Mouse (Mus musculus) liver, embryonic 11.5 days (tissue): ENCODE measurements around the gene Rad9b. TPM values are rescaled to one million over a fixed set of nuclear protein-coding genes. Genes with fewer than 3 reads are reported as not detected.

Experiments used
- ATAC-seq: fragments of 200-750 bp; cut with Nextera tagmentation; replicated peaks from 2 replicates; pipeline ENCODE4 v1.8.0; 2017; ENCODE audit warnings: moderate number of reproducible peaks, mild to moderate bottlenecking, moderate TSS enrichment, moderate library complexity; ENCODE audit not compliant: low FRiP score
- DNase-seq: peaks from one replicate; pipeline ENCODE4 v3.0.0-alpha.2; 2017; ENCODE audit warnings: low spot score
- H3K27ac ChIP-seq: fragments of 300-500 bp; sonication (generic); 2 replicates; pipeline ENCODE4 v1.5.1; 2014; ENCODE audit warnings: mild to moderate bottlenecking, low read depth, low read length, control low read depth
- H3K27me3 ChIP-seq: fragments of 300-500 bp; sonication (generic); replicated peaks from 2 replicates; pipeline ENCODE4 v1.6.1; 2014; ENCODE audit warnings: low read length, mixed read lengths; ENCODE audit not compliant: control insufficient read depth, insufficient read depth
- H3K36me3 ChIP-seq: fragments of 300-500 bp; sonication (generic); 2 replicates; pipeline ENCODE4 v1.6.1; 2014; ENCODE audit warnings: mild to moderate bottlenecking, low read length, moderate library complexity, mixed read lengths; ENCODE audit not compliant: control insufficient read depth, insufficient read depth
- H3K4me1 ChIP-seq: fragments of 300-500 bp; sonication (generic); replicated peaks from 2 replicates; pipeline ENCODE4 v1.6.1; 2014; ENCODE audit warnings: low read length, mixed read lengths; ENCODE audit not compliant: control insufficient read depth, insufficient read depth
- H3K4me2 ChIP-seq: fragments of 300-500 bp; sonication (generic); 2 replicates; pipeline ENCODE4 v1.6.1; 2014; ENCODE audit warnings: mild to moderate bottlenecking, control low read depth, moderate library complexity
- H3K4me3 ChIP-seq: fragments of 300-500 bp; sonication (generic); 2 replicates; pipeline ENCODE4 v1.5.1; 2014; ENCODE audit warnings: low read depth, low read length, control low read depth
- H3K9ac ChIP-seq: fragments of 300-500 bp; sonication (generic); 2 replicates; pipeline ENCODE4 v1.6.1; 2014; ENCODE audit warnings: low read depth, low read length, control low read depth
- H3K9me3 ChIP-seq: fragments of 300-500 bp; sonication (generic); 2 replicates; pipeline ENCODE4 v1.6.1; 2016; ENCODE audit warnings: low read length, inconsistent platforms, mixed read lengths; ENCODE audit not compliant: control insufficient read depth
- WGBS: fragments of 180-500 bp; shearing (Covaris S2); extraction: QIAGEN DNeasy Blood & Tissue Kit; methylation state at CpG from one replicate; pipeline ENCODE4 v1.1.7; 2014; 5-methylcytosine and 5-hydroxymethylcytosine counted together
- polyA plus RNA-seq: library from polyadenylated mRNA; unstranded; fragments of >200 nt; fragmentation: Nextera tagmentation; extraction: Ambion mirVana; gene quantifications from 2 replicates; pipeline ENCODE4 v1.2.1, GENCODE M21; 2014

Gene Rad9b
- polyA plus RNA-seq, 1 experiment from 2014 or later, result 7.0 TPM

DNA sequence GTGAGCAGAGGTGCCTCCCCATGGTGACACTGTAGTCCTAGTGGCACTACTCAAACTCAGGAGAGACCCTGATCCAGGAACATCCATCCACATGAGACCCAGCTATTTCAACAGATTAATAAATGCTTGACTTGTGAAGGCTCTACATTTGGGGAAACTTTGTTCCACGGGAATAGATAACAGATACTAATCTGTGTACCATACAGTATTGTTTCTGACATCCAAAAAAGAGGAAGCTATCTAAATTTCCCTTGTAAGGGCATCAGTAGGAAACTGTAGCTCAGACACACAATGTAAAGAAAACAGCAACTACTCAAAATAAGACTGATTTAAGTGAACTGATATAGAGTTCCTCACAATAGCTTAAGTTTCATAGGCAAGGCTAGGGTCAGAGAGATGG lies 11.2 kb downstream of the Rad9b start:
- Histone ChIP-seq H3K4me3 (no peak overlapping the region), H3K9ac (no peak overlapping the region), H3K4me2 (no peak overlapping the region), H3K4me1 (no peaks in the 10 kb centered on the region), H3K36me3 (no peaks in the 10 kb centered on the region), H3K27ac (no peak overlapping the region), H3K9me3 (no peaks in the 10 kb centered on the region), H3K27me3 (no peaks in the 10 kb centered on the region)
- ATAC-seq, result no peak
- 50% methylated on average over 1 of the region's 1 CpGs for WGBS
- no peak for DNase-seq

DNA sequence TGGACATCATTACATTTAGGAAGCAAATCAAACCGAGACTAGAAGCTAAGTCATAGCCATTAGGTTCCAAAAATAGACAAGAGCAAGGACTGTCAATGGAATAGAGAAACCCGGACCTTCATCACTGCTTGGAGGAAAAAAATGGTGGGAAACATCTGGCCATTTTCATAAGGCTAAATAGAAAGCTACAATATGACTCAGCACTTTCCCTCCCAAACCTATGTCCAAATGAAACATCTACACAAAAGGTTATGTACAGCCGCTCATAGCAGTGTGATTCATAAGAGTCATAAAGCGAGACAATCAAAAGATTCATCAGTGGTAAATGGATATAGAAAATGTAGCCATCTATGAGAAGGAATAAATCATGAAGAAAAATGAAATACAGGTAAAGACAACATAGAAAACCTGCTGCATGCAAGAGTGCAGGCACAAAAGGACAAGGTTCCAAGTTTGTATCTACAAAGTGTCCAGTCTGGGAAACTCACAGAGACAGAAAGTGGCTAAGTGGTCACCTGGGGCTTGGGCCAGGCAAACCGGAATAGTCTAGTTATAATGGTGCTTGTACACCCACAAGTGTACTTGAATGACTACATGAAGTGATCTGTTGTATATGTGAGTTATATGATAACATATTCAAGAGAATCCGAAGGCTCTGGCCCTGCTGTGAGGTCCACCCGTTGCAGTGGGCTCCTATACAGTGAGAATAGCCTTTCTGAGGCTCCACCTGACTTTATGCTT lies 17.3 kb downstream of the Rad9b start:
- Histone ChIP-seq H3K4me1 (no peaks in the 10 kb centered on the region), H3K36me3 (no peaks in the 10 kb centered on the region), H3K4me2 (no peak overlapping the region), H3K9me3 (no peaks in the 10 kb centered on the region), H3K27me3 (no peaks in the 10 kb centered on the region), H3K27ac (no peak overlapping the region), H3K9ac (no peak overlapping the region), H3K4me3 (no peak overlapping the region)
- 87% methylated on average over 7 of the region's 7 CpGs for WGBS
- ATAC-seq, result no peak
- DNase-seq, result no peak

DNA sequence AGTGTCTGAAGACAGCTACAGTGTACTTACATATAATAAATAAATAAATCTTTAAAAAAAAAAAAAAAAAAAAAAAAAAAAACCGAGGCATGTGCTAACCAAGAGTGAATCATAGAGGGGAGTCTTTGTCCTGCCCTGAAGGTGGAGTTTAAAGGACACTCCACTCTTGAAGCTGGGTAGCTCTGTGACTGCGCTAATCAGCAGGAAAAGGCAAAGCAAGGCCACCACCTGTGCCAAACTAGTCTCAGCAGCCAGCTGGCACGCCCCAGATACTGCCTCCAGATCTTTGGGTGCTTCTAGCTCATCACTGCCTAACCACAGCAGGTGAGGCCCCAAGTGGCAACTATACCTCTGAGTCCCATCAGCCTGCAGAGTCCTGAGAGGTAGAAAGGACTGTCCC lies 19.4 kb downstream of the Rad9b start:
- WGBS, result 63% methylated on average over 3 of the region's 3 CpGs
- Histone ChIP-seq H3K9me3 (no peaks in the 10 kb centered on the region), H3K4me1 (no peaks in the 10 kb centered on the region), H3K27me3 (no peaks in the 10 kb centered on the region), H3K4me3 (no peak overlapping the region), H3K27ac (no peak overlapping the region), H3K9ac (no peak overlapping the region), H3K36me3 (no peaks in the 10 kb centered on the region), H3K4me2 (no peak overlapping the region)
- ATAC-seq (no peak), DNase-seq (no peak)

DNA sequence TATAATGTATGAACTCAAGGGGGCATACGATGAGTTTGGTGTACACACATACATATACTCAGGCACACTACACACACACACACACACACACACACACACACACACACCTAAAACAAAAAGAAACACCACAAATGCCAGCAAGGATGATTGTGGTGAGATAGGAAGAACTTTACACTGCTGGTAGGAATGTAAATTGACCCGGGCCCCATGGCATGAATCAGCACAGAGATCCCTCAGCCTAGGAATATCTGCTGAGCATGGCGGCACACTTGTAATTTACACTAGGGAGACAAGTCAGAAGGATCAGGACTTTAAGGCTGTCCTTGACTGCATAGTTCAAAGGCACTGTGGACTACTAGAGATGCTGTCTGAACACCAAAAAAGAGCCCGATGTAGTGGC lies 23.8 kb downstream of the Rad9b start:
- Histone ChIP-seq H3K27ac (no peak overlapping the region), H3K9me3 (no peaks in the 10 kb centered on the region), H3K36me3 (peaks cover 5% of the 10 kb centered on the region; the same call in 1 of the 2 replicates), H3K4me1 (no peaks in the 10 kb centered on the region), H3K9ac (no peak overlapping the region), H3K27me3 (no peaks in the 10 kb centered on the region), H3K4me3 (no peak overlapping the region), H3K4me2 (no peak overlapping the region)
- DNase-seq (no peak), ATAC-seq (no peak)
- 78% methylated on average over 4 of the region's 4 CpGs for WGBS

DNA sequence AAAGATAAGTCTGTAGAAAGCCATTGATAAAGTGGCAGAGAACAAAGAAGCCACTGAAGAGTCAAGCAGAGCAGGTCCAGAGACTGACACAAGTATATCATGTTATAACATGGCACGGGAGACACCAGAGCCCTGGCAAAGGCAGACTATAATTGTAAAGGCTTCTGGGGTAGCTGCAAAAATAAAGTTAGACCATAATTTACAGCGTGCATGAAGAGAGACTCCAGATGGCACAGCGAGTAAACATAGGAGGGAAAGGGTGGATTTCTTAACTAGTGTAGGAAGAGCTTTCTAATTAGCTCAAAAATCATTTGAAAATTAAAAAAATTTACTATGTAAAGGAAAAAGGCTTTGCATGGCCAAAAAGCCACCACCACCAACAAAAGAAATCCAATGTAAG lies 26.8 kb downstream of the Rad9b start:
- ATAC-seq (no peak), DNase-seq (no peak)
- Histone ChIP-seq H3K27ac (no peak overlapping the region), H3K4me1 (no peaks in the 10 kb centered on the region), H3K9ac (no peak overlapping the region), H3K4me2 (no peak overlapping the region), H3K4me3 (no peak overlapping the region), H3K9me3 (no peaks in the 10 kb centered on the region), H3K36me3 (peaks cover 13% of the 10 kb centered on the region; the same call in 1 of the 2 replicates), H3K27me3 (no peaks in the 10 kb centered on the region)
- WGBS, result 89% methylated on average over 3 of the region's 3 CpGs

DNA sequence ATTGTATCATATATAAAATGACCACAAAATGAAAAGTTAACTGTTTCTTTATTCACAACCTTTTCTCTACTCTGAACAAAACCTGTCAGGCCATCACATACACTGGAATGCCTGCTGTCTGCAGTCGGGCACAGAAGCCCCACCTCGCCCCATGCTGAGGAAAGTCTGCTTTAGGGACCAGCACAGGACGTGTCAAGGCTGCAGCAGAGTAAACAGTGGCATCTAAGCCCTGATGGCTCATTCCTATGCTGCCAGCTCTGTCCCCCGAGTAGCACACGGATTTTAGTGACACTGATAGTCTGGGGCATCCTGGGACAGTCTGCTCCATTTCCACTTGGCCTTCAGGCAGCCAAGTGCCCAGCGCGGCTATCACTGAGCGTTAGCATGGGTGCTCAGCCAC lies 28.6 kb downstream of the Rad9b start:
- Histone ChIP-seq H3K27me3 (no peaks in the 10 kb centered on the region), H3K4me2 (no peak overlapping the region), H3K9me3 (no peaks in the 10 kb centered on the region), H3K9ac (no peak overlapping the region), H3K27ac (no peak overlapping the region), H3K4me1 (no peaks in the 10 kb centered on the region), H3K36me3 (peaks cover 13% of the 10 kb centered on the region; the same call in 1 of the 2 replicates), H3K4me3 (no peak overlapping the region)
- no peak for DNase-seq
- no peak for ATAC-seq
- 87% methylated on average over 8 of the region's 8 CpGs for WGBS

DNA sequence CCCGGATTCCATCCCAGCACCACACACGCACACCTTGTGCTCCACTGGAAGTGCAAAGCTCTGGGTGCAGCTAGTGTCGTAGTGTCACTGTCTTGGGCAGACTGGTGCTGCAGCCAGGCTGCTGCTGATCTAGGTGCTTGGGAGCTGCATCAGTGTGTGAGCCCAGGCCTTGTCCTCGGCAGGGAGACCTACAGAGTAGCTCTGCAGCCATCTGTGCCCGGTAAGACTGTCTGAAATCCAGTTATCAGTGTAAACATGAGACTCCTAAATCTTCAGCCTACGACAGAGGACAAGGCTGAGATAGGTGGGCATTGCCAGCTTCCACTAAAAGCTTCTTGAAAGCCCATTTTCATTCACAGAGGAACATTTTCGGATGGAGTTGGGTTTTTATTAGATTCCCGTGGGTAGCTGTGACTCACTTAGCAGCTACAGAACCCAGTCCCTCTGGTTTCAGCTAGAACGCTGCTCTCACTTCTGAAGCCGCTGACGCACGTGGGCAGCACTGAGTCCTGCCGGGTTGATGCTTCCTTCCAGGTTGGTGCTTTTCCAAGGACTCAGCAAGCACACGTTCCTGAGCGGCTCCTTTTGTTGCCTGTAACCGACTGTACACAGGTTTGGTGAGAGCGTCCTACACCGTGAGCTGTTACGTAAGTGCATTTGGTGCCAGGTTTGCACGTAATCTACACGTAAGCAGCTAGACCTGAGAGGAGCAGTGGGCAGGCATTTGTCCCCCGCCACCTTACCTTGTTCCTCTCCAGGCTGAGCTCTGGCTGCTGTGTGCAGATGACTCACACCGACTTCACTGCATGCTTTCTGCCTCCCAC lies 29.2 kb downstream of the Rad9b start:
- Histone ChIP-seq H3K9me3 (no peaks in the 10 kb centered on the region), H3K27me3 (no peaks in the 10 kb centered on the region), H3K36me3 (peaks cover 15% of the 10 kb centered on the region; the same call in 1 of the 2 replicates), H3K4me1 (0 out of 2 replicates have a peak, but pooled peaks cover under 1% of the 10 kb centered on the region), H3K9ac (no peak overlapping the region), H3K27ac (no peak overlapping the region), H3K4me2 (no peak overlapping the region), H3K4me3 (no peak overlapping the region)
- ATAC-seq, result no peak
- 85% methylated on average over 23 of the region's 23 CpGs for WGBS
- no peak for DNase-seq

DNA sequence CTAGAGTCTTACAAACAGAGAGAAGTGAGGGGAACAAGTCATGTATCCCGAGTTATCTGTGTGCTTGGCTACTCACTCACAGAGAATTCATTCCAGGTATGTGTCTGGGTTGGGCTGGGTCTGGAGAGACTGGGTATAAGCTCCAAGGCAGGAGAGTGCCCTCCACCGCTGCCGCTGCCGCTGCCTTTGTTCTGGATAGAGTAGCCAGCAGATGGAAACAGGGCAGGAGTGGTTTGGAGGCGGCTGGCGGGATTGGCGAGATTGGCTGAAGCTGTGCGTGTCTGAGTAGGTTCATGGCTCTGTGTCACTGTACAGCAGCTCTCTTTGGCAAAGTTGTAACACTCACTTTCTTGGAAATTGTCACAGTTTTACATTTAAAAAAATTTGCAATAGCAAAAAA lies 30.5 kb downstream of the Rad9b start:
- Histone ChIP-seq H3K27ac (no peak overlapping the region), H3K4me2 (no peak overlapping the region), H3K4me1 (0 out of 2 replicates have a peak, but pooled peaks cover 3% of the 10 kb centered on the region), H3K9ac (no peak overlapping the region), H3K9me3 (no peaks in the 10 kb centered on the region), H3K27me3 (no peaks in the 10 kb centered on the region), H3K4me3 (no peak overlapping the region), H3K36me3 (peaks cover 17% of the 10 kb centered on the region; the same call in 1 of the 2 replicates)
- 91% methylated on average over 8 of the region's 8 CpGs for WGBS
- DNase-seq, result no peak
- no peak for ATAC-seq
